ENCODE assay signal across 30 mouse cellular contexts in the genomic region with DNA sequence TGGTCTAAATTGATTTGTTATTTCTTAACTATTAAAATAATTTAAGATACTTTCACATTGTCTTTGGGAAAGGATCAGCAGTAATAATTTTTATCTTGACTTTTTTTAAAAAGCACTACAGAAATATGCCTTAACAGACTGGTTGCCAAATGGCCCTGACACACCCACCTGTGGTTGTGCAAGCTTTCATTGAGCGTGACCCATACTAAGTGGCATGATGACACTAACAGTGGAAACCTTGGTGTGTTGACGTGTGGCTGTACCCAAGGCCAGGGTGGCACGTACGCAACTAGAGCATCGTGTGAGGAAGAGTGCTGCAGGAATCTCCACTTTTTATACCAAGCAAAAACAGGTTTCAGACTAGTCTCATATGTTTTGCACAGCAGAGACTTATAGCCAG. TPM values are rescaled to one million over a fixed set of nuclear protein-coding genes. Genes with fewer than 3 reads are reported as not detected.
A peak's percentile ranks its signal among the peaks of the same experiment; 100 is the strongest.
DNase-seq lines count a peak whose midpoint lies in the region; ATAC-seq and TF ChIP-seq lines count a peak whose summit lies in the region.
"Had no signal": no experiment of that assay in that cellular context is flagged by ENCODE, and none has a peak within 500 bp of the region (broad histone marks: within the 10 kb centered on the region; RNA-seq: fewer than 3 reads in every experiment).

No protein-coding gene starts in this region.

- no peak for ATAC-seq in liver, postnatal 0 days
- no peak for ATAC-seq in liver, embryonic 12.5 days
- ATAC-seq: activated CD4-positive, CD25-positive, alpha-beta regulatory T cell, adult 4 months; forebrain, embryonic 14.5 days; forebrain, postnatal 0 days; hindbrain, postnatal 0 days; inflammation-experienced regulatory T-cells, adult 6 months had no signal

- WGBS in liver, postnatal 0 days (ENCODE audit: insufficient replicate concordance), result 79% methylated on average over 5 of the region's 5 CpGs
- 73% methylated on average over 5 of the region's 5 CpGs for WGBS in liver, embryonic 12.5 days (ENCODE audit: insufficient replicate concordance)

- no peaks in the 10 kb centered on the region for H3K4me1 ChIP-seq in liver, postnatal 0 days (ENCODE audit: insufficient read depth)
- H3K4me1 ChIP-seq in liver, embryonic 12.5 days, result no peaks in the 10 kb centered on the region
- H3K4me1 ChIP-seq: embryonic facial prominence, embryonic 12.5 days; embryonic facial prominence, embryonic 15.5 days; heart, embryonic 10.5 days; heart, embryonic 13.5 days had no signal

- TF ChIP-seq CTCF in liver, postnatal 0 days (IDR thresholded peaks at IDR 0.05; ENCODE audit: low read depth), result no peak

- no peak overlapping the region for H3K9ac ChIP-seq in liver, postnatal 0 days (replicated peaks)
- no peak overlapping the region for H3K9ac ChIP-seq in liver, embryonic 12.5 days
- H3K9ac ChIP-seq: embryonic facial prominence, embryonic 12.5 days; embryonic facial prominence, embryonic 15.5 days; forebrain, postnatal 0 days; heart, embryonic 13.5 days; hindbrain, embryonic 14.5 days had no signal

- TF ChIP-seq EP300 in liver, postnatal 0 days (IDR thresholded peaks at IDR 0.05; ENCODE audit: low read depth), result no peak

- no peak overlapping the region for H3K4me3 ChIP-seq in liver, postnatal 0 days (ENCODE audit: low read depth, low read length)
- no peak overlapping the region for H3K4me3 ChIP-seq in liver, embryonic 12.5 days
- H3K4me3 ChIP-seq: embryonic facial prominence, embryonic 12.5 days; embryonic facial prominence, embryonic 15.5 days; heart, adult 2 months; heart, embryonic 10.5 days; heart, embryonic 13.5 days had no signal

- no peaks in the 10 kb centered on the region for H3K27me3 ChIP-seq in liver, postnatal 0 days (ENCODE audit: insufficient read depth, low read length)
- H3K27me3 ChIP-seq in liver, embryonic 12.5 days (replicated peaks), result no peaks in the 10 kb centered on the region
- H3K27me3 ChIP-seq: embryonic facial prominence, embryonic 12.5 days; embryonic facial prominence, embryonic 15.5 days; heart, embryonic 13.5 days had no signal

- DNase-seq in liver, postnatal 0 days, result peak; percentile 12
- DNase-seq in urinary bladder, postnatal 14 days (ENCODE audit: low spot score), result peak; percentile 9
- no peak for DNase-seq in urinary bladder, postnatal 10 days (ENCODE audit: low spot score)
- DNase-seq in adrenal gland, postnatal 10 days, result peak; percentile 45
- peak; percentile 31 to 79 for DNase-seq in adrenal gland, postnatal 36 days
- no peak for DNase-seq in thymus, postnatal 10 days (ENCODE audit: low spot score in 2 of 2)
- DNase-seq in embryo, embryonic 9.5 days (ENCODE audit: extremely low spot score), result no peak
- DNase-seq: cerebellum, adult 18-20 months; cerebellum, adult 9-10 months; cerebellum, postnatal 14 days; forebrain, postnatal 0 days; gastrocnemius, postnatal 25 days; heart, adult 2 months; heart, postnatal 14 days; heart, postnatal 4 days had no signal

- no peak overlapping the region for H3K4me2 ChIP-seq in liver, postnatal 0 days (ENCODE audit: low read depth, low read length)
- no peak overlapping the region for H3K4me2 ChIP-seq in liver, embryonic 12.5 days
- H3K4me2 ChIP-seq: embryonic facial prominence, embryonic 12.5 days; embryonic facial prominence, embryonic 15.5 days; heart, embryonic 13.5 days; hindbrain, embryonic 14.5 days had no signal

- no peaks in the 10 kb centered on the region for H3K36me3 ChIP-seq in liver, postnatal 0 days (replicated peaks; ENCODE audit: insufficient read depth, low read length)
- no peaks in the 10 kb centered on the region for H3K36me3 ChIP-seq in liver, embryonic 12.5 days
- H3K36me3 ChIP-seq: embryonic facial prominence, embryonic 12.5 days; embryonic facial prominence, embryonic 15.5 days; heart, embryonic 10.5 days; heart, embryonic 13.5 days had no signal

- H3K27ac ChIP-seq in liver, postnatal 0 days (ENCODE audit: low read depth), result no peak overlapping the region
- H3K27ac ChIP-seq in liver, embryonic 12.5 days, result no peak overlapping the region
- H3K27ac ChIP-seq: embryonic facial prominence, embryonic 12.5 days; embryonic facial prominence, embryonic 15.5 days; heart, adult 2 months; heart, embryonic 10.5 days; heart, embryonic 13.5 days; hindbrain, embryonic 14.5 days; hindbrain, postnatal 0 days had no signal

- no peaks in the 10 kb centered on the region for H3K9me3 ChIP-seq in liver, postnatal 0 days (ENCODE audit: low read length)
- no peaks in the 10 kb centered on the region for H3K9me3 ChIP-seq in liver, embryonic 12.5 days (replicated peaks)
- H3K9me3 ChIP-seq: embryonic facial prominence, embryonic 12.5 days; embryonic facial prominence, embryonic 15.5 days; heart, embryonic 10.5 days; heart, embryonic 13.5 days had no signal

RNA-seq across cellular contexts. Expression of a gene that starts 27.1 kb away (rescaled TPM):
- 12.5 and 13.0 TPM in 2 replicates for polyA plus RNA-seq in liver, postnatal 0 days (2015; fragmentation: Nextera tagmentation; extraction: Ambion mirVana)
- polyA plus RNA-seq in liver, embryonic 12.5 days (2016; fragmentation: Nextera tagmentation; extraction: Ambion mirVana), result 23.2 and 23.9 TPM in 2 replicates
- 10 to 100 TPM; 52.7 to 54.9 TPM for total RNA-seq in adrenal gland, postnatal 10 days (2021)
- 10 to 100 TPM; 51.5 to 62.0 TPM for total RNA-seq in adrenal gland, postnatal 36 days (2021)

RNA-seq across cellular contexts. Expression of a gene that starts 31.3 kb away (rescaled TPM):
- not detected in 2 replicates for polyA plus RNA-seq in liver, postnatal 0 days (2015; fragmentation: Nextera tagmentation; extraction: Ambion mirVana)
- polyA plus RNA-seq in liver, embryonic 12.5 days (2016; fragmentation: Nextera tagmentation; extraction: Ambion mirVana), result not detected in 2 replicates
- total RNA-seq in adrenal gland, postnatal 10 days (2021), result not detected
- total RNA-seq in adrenal gland, postnatal 36 days (2021), result not detected
- total RNA-seq: gastrocnemius, adult 8-10 months; gastrocnemius, postnatal 25 days; heart, adult 2 months; heart, postnatal 14 days; heart, postnatal 4 days; hindbrain, postnatal 0 days had no signal
- polyA plus RNA-seq: embryonic facial prominence, embryonic 12.5 days; forebrain, embryonic 11.5 days; forebrain, embryonic 14.5 days; forebrain, postnatal 0 days; gonadal fat pad, adult 2 months; heart, embryonic 10.5 days; heart, embryonic 13.5 days; heart, embryonic 16.5 days; hindbrain, embryonic 11.5 days had no signal

Comparison
In these comparisons a context has a peak if more than half of its experiments do, and no peak if none do; other contexts are left out.
1. DNase-seq: peak in liver, postnatal 0 days (single experiment), urinary bladder, postnatal 14 days (single experiment), adrenal gland, postnatal 10 days (single experiment) and adrenal gland, postnatal 36 days (2 of 2); none in urinary bladder, postnatal 10 days (single experiment), thymus, postnatal 10 days (0 of 2) and embryo, embryonic 9.5 days (single experiment).